Mouse (Mus musculus) right cerebral cortex, postnatal 4 days (tissue): ENCODE results near the gene Alkbh1.

Source experiments
- DNase-seq: peaks from one replicate; pipeline ENCODE4 v3.0.0-alpha.2; 2022

Gene Alkbh1

DNA sequence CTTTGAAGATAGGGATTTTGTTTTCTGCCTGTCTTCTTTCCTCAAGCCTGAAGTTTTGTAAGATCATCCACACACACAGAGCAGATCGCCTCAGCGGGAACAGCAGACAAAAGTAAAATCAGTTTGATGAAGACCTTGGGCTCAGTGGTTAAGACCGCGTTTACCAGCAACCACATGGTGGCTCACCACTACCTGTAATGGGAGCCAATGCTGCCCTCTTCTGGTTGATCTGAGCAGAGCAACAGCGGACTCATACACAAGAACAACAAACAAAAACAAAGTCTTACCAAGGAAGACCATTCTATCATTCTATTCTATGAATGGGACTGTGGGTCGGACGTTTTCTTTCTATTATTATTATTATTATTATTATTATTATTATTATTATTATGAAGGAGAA is 27.1 kb downstream of the Alkbh1 start:
- peak; percentile 37 for DNase-seq

DNA sequence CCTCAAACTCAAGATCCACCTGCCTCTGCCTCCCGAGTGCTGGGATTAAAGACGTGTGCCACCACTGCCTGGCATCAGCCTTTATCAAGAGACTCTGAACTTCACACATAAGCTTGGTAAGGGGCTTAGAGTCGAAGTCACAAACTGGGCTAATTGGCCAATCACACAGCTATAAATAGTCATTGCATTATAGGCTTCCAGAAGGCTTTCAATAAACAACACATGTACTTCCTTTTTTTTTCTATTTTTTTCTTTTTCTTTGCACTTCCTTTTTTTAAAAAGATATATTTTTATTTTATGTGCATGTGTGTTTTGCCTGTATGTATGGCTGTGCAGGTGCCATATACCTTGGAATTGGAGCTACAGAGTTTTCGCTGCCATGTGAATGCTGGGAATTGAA is 28.5 kb downstream of the Alkbh1 start:
- no peak for DNase-seq

DNA sequence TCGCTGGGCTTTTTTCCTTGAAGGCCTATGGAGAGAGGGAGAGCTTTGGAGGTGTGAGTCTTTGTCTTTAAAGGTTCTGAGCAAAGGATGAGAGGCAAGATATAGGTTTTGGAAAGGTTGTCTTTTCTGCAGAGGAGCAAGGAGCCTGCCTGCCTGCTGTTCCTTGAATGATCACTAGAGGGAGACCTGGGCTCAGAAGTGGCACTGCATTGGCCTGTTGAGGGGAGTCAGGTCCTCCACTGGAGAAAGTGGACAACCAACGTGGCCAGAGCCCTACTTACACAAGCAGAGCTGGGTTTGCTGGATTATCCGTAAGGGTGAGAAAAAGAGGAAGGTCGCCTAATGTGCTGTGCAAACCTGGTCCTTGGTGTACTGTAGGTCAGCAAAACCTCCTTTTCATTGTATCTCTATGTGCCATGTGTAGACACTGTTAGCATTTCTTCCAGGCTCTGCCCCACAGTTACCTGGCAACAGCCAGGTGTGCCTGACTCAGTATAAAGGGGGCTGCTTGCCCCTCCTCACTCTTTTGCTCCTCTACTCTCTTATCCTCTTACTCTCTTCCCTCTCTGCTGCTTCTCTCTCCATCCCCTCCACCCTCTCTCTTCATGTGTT is 30.5 kb downstream of the Alkbh1 start:
- peak; percentile 72 for DNase-seq

DNA sequence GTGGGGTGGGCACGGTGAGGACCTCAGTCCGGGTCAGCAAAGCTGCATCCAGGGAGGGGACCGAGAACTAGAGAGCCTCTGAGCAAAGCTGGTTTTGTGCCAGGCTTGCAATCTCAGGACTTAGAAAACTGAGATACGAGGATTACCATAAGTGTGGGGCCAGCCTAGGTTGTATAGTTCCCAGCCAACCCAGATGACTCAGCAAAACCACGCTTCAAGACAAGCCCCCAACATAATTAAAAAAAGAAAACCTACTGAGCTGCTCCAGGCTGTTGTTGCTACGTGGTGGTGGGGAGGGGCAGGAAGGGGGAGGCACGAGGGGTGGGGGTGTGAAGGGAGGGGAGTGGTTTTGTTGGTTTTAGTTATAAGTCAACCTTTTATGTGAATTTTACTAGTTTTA is 32.8 kb downstream of the Alkbh1 start:
- no peak for DNase-seq

DNA sequence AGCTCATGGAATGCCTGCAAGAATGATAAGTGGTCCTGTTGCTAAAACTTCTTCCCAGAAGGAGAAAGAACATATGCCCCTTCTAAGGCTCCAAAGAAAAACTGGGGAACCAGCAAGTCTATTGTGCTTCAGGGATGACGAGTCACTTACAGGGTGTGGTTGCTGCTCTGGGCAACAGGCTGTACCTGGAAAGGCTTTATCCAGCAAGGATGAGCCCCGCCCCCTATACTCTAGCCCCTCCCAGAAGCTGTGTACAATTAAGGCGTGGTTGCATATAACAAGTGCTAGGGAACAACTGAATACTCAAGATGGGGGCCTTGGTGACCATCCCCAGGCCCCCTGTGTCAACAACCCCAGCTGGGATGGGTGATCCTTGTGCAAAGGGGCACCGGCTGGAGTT is 34.7 kb downstream of the Alkbh1 start:
- DNase-seq: no peak

DNA sequence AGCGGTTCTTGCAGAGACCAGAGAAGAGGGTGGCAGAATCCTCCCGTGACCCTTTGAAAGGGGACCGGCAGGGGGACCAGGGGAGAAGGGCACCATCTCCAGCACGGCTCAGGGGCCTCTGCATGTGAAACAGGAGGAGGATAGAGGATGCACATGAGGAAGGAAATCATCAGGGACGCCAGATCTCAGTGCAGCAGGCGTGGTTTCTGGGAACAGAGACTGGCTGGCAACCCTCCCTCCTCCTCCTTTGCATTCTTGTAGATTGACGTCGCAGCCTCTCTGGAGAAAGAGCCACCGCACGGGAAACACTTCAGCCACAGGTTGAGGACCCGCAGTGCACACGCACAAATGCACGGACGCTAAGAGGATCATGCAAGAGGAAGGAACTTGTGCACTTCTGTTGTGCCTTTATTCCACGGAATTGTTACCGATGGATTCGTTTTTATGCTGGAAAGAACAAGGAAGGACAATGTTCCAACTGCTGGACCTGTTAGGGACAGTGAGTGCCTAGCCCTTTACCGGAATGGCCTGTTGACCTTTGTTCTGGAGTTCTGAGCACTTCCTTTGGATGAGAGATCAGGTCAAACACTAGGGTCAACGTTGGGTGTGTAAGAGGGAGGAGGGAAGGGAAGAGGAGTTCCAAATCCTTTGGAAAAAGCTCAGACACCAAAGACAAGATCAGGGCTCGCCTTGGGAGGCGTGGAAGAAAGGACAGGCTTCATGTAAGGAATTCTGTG is 35.8 kb downstream of the Alkbh1 start:
- no peak for DNase-seq

DNA sequence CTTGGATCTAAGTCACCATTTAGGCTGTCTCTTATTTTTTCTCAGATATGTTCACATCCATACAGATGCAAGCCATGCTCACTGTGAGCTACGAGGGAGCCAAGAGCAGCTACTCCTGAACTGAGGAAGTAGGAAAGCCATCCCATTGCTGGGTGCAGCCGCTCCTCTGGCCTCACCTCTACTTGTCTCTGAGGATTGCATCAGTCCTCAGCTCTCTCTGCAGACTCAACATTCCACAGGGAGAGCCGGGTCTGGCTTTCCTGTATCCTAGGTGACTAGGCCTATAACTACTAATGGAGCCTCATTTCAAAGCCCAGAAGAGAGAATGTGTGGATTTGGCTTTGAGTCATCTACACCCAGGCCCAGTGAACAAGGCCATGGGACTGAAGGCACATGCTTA is 38.1 kb downstream of the Alkbh1 start:
- DNase-seq: no peak

DNA sequence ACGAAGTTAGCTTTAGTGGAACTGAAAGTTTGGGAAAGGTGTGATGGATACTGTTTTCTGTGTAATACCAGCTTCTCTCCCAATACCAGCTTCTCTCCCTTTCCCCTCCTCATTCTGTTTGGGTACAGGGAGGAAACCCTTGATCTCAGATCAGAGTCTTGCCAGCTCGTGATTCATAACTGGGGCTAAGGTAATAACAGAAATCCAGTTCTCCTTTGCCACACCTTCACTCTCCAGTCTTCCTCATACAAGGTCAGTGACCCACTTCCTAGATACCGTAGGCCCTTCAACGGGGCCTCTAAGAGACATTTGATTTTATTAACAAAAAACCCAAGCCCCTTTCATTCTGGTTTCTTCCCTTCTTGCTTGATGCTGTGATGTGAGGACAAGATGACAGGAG is 38.7 kb downstream of the Alkbh1 start:
- DNase-seq: no peak

DNA sequence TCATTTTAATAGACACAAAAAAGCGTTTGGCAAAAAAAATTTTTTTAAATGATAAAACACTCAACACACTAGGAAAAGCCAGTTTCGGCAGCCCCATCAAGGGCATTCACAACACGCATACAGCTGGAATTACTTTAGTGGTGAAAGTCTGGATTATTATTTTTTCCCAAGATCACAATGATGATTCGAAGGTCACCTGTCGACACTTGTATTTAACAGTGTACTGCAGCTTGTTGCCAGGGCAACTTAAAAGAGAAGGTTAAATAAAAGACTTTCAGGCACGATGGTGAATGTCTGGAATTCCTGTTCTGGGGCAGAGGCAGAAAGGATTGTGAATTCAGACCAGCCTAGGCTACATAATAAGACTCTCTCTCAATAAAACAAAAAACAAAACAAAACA is 41.9 kb downstream of the Alkbh1 start:
- no peak for DNase-seq

DNA sequence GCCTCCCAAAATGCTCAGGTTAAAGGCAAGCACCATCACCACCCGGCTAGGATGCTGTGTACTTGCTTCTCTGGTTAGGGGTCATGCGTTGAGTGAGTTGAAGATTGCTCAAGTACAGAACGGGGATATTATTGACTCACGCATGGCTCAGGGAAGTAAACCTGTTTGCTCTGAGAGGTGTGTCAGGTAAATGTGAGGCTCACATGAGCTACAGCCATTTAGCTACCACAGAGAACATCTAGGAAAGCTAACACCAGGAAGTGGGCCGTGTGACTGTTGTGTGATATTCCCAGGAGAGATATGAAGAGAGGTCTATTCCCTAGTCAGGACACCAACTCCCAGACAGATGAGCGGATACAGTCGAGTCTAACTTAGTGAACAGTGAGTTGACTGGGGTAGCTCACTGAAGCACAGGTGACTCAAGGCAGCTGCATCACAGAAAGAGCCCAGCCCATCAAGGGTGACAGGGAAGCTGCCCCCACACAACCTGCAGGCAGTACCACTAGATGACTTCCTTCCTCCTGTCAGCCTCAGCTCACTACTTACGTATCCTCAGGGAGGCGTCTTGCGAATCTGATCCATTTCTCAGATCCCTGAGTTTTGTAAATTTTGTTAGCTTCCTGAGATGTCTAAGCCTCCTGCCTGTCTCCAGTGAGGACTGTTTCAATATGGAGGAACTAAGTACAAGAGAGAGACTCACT is 44.5 kb downstream of the Alkbh1 start:
- DNase-seq: no peak

DNA sequence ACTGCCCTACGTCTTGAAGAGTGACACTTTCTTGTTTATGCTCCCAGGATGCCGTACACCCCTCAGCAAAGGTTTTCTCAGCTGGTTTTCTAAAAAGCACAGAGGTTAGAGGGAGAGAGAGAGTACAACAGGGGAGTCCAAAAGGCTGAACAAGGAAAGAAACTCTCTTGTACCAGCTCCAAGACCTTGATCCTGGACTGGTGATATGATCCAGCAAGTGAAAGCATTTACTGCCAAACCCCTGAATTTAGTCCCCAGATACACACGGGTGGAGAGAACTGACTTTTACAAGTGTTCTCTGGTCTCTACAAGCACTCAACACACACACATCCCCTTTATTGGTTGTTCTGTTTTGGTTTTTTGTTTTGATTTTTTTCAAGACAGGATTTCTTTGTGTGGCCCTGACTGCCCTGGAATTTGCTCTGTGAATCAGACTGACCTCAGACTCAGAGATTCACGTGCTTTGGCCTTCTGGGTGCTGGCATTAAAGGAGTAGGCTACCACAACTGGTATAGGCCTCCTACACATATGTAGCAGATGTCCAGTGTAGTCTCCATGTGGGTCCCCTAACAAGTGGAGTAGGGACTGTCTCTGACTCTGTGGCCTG is 45.9 kb downstream of the Alkbh1 start:
- DNase-seq: no peak

DNA sequence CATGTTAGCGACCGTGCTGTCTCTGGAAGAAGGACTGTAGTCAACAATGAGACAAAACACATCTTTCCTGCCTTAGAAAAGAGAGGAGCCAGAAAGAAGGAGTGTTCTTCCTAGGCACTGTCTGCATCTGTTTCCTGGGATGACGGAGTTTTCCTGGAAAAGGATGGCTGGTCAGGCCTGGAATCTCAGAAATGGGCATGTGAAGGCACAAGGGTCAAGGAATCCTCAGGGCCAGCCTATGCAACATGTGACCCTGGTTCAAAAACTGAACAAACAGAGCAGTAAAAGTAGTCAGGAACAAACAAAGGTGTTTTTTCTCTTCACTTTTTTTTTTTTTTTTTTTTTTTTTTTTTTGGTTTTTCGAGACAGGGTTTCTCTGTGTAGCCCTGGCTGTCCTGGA is 46.7 kb downstream of the Alkbh1 start:
- DNase-seq: no peak

DNA sequence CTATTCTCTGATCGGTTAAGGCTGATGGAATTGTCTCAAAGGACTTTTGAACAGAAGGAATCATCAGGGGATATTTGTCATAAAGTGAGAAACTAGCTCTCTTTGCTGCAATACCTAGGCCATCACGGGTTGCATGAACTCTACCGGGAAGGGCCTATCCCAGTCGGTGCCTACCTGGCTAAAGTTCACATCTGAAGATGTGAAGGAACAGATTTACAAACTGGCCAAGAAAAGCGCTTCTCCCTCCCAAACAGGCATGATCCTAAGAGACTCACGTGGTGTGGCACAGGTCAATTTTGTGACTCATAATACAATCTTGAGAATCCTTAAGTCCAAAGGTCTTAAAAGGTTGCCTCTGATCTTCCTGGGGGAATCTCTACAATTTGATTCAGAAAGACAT is 49.5 kb downstream of the Alkbh1 start:
- no peak for DNase-seq

DNA sequence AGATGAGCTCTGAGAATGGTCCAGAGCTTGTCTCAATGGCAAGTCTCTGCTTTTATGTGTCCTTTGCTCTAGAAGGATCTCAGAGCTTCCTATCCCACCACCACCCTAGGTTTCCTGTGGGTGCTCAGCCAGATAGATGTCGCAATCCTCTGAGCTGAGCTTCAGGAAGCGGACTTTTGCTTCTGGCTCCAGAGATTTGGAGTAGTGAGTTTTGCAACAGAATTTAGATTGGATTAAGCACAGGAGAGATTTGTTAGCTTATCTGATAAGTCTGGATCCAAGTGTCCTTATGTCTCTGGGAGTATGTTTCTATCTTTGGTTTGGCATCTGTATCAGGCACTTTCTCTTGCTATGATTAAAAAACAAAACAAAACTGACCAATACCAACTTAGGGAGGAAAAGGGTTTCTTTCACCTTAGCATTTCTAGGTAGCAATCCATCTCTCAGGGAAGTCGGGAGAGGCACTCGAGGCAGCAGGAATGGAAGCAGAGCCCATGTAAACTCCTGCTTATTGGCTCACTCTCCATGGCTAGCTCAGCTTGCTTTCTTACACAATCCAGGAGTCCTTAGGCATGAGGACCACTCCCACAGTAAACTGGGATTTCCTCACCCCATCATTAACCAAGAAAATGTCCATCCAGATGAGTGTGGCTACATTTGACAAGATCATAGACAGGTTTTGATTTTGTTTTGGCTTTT is 50.2 kb downstream of the Alkbh1 start:
- no peak for DNase-seq

DNA sequence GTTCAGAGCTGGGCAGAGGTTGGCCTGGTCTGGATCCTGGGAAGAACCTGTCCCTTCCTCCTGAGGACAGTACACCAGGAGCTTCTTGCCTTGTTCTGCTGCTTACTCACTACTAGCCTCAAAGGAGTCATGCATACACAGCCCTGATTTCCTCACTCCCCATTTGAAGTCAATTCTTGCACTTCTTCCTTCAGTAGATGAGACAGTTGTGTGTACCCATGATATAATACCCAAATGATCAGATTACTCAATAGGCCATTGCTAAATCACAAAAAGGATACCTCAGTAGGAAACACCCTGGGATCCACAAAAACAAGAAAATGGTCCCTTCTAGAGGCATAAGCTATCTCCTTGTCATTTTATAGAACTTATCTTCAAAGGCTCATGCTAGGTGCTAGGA is 52.5 kb downstream of the Alkbh1 start:
- no peak for DNase-seq

DNA sequence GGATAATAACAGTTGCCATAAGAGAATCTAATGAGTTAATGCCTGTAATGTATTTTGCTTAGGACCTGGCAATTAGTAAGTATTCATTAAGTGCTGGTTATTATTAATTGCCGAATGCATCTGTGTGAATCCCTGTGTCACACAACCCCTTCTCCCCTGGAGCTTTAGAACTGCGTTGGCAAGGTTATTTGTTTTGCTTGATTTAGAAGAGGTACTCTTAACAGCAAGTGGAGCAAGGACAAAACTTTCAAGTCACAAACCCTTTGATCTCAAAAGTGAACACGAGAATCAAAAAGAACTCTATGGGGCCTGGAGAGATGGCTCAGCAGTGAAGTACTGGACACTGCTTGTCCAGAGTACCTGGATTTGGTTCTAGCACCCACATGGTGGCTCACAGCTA is 54.6 kb downstream of the Alkbh1 start:
- no peak for DNase-seq

DNA sequence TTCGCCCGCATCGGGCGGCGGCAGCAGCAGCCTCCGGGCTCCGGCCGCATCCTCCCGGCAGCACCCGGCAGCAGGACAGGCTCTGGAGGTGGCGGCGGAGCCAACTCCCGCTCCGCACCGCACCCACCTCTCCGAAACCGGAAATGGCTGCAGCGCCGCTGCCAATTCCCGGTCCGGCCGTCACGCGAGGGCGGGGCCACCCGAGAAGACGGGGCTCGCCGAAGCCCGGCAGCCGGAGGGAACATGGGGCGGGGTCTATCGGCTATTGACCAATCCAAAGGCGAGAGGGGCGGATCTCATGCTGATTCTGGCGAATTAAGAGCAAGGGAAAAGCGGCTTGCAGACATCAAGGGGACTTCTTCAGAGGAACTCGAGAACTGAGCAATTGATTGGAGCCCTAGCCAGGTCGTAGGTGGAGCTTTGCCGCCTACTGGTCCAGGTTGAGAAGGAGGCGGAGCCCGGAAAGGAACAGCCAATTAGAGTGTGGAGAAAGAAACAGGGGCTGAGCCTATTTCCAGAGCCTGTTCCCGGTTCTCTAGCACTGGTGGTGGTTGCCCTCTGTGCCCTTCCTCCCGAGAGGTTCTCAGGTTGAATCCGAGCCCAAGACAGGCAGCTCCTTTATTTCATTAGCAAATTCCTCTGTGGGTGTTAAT is 55.6 kb downstream of the Alkbh1 start, which contains the start of gene Sptlc2:
Gene Sptlc2, minus strand, starts transcription at position 234 of the 653 bp plus-strand sequence.
- peak; percentile 97 for DNase-seq

DNA sequence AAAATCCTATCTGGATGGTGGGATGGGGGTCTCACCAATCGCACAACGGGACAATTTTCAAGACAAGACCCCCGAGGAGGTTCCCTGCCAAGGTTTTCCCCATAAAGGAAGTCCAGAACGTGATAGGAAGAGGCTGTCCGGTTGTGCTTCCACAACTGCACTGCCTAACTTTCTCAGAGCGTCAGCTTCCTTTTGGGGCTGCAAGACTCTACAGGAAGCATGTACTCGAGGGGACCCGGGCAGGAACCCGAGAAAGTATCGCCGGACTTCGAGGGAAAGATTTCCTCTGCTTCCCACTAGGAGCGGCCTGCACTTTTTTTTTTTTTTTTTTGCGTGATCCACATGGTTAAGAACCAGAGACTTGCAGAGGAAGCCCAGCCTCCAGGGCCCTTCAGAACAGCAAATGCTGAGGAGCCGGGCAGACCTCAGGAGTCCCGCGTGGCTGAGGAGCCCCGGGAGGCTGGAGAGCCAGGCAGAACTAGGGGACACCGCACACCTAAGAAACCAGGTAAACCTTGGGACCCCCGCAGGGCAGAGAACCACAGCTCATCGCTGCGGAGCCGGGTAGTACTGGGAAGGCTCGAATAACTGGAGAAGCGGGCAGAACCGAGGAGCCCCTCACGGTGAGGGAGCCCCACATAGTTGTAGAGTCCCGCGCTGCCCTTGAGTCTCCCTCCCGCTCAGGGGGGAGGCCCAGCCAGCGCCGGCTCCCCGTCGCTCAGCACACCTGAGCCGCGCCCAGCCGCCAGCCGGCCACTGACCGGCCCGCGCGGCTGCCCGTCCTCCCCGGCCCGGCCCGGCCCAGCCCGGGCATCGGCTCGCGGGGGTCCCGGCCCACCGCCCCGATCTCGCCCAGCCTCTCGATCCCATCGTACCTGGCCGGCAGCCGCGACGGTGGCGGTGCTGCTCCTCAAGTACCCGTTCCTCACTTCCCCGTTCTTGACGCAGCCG is 56.4 kb downstream of the Alkbh1 start:
- DNase-seq: peak; percentile 30

DNA sequence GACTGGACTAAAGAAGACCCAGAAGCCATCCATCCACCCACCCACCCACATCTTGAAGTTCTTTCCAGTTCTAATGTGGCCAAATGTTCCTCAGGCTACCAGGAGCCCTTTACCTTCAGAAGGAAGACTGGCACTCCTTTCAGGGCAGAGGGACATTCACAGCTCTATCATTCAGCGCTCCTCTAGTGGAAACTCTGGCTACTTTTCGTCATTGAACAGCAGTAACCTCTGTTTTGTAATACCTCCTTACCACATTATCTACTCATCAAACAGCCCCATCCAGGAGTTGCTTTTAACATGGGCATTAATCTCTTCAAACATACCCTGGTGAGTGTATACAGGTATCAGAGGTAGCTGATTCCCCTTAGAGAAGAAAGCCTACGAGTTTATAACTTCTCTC is 58.8 kb downstream of the Alkbh1 start:
- no peak for DNase-seq

DNA sequence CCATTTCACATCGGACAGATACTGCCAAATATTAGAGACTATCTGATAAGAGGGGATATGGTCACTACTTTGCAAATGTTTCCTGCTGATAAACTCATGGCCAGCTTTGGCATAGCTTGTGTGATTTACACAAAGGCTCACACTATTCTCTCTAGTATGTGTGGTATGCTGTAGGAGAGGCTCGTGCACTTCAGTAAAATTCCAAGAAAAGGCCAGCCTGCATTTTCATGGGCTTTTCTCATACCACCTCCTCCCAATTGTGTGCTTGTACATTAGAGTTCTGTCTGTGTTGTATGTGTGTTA is 62.5 kb downstream of the Alkbh1 start:
- DNase-seq: no peak

DNA sequence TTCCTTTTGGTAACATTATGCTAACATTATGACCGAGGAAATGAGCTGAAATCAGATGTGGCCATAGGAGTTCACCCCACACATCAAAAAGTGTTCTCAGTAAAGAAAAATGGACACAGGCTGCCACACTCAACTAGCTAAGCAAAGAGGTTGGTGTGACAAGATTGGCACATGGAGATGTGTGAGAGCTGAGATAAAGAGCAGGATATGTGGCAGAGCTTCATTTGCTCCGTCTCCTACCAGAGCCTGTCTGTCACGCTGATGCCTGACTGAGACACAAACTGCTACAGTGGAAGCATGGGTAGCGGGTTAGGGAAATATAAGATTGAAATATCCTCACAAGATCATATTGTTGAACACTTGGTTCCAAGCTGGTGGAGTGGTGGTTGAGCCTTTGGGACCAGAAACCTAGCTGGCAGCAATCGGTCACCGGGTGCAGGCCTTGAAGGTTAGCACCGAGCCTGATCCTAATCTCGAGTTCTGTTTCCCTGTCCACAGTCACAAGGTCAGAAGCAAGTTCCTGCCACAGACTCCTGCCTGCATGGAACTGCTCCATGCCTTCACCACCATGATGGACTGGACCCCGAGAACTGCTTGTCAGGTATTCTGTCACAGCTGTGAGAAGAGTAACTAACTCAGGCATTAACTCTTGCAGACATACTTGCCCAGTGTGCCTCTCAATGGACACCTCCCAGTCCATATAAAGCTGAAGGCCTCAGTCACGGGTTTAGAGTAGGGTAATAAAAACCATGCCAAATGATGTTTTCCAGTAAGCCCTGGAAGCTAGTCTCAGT is 63.0 kb downstream of the Alkbh1 start:
- no peak for DNase-seq
